Mouse (Mus musculus) layer of hippocampus, postnatal 10 days (tissue): Measurements from ENCODE around the gene Mybphl. TPM values are rescaled to one million over a fixed set of nuclear protein-coding genes. Genes with fewer than 3 reads are reported as not detected.
A peak's percentile ranks its signal among the peaks of the same experiment; 100 is the strongest.

ENCODE experiments used
- DNase-seq, 2 experiments: peaks; one replicate each; pipeline ENCODE4 v3.0.0; 2021; ENCODE audit warnings: low spot score in 2 of 2
- total RNA-seq, 2 experiments: library from RNA; stranded (reverse); gene quantifications; 2 replicates each; pipeline ENCODE4 v1.2.3; 2021

The Mybphl gene
- total RNA-seq, 2 experiments from 2014 or later = 0.36 TPM; not detected in 1

GRCm38 (mm10) chr3:108368721-108369120, 4.0 kb downstream of the Mybphl start:
- DNase-seq = no peak

- DNase-seq = no peak
Measured at GRCm38 (mm10) chr3:108372274-108372673, 7.6 kb downstream of the Mybphl start.

- no peak for DNase-seq
Measured at GRCm38 (mm10) chr3:108372691-108373090, 8.0 kb downstream of the Mybphl start.

GRCm38 (mm10) chr3:108378875-108379663, 14.4 kb downstream of the Mybphl start:
- no peak for DNase-seq

- no peak for DNase-seq
Measured at GRCm38 (mm10) chr3:108380695-108381094, 16.0 kb downstream of the Mybphl start.

- DNase-seq = no peak
Measured at GRCm38 (mm10) chr3:108381945-108382875, 17.5 kb downstream of the Mybphl start.

GRCm38 (mm10) chr3:108383485-108384354, 19.0 kb downstream of the Mybphl start, which contains the start of gene Psrc1:
Gene Psrc1 (plus strand): TSS chr3:108383839.
- peak; percentile 82 to 87 for DNase-seq

- DNase-seq = no peak
Measured at GRCm38 (mm10) chr3:108384425-108384824, 19.7 kb downstream of the Mybphl start.

GRCm38 (mm10) chr3:108386186-108386585, 21.5 kb downstream of the Mybphl start:
- no peak for DNase-seq

- DNase-seq = peak; percentile 98 to 99
Measured at GRCm38 (mm10) chr3:108389111-108389545, 24.4 kb downstream of the Mybphl start.

GRCm38 (mm10) chr3:108392299-108392698, 27.6 kb downstream of the Mybphl start:
- DNase-seq = no peak

GRCm38 (mm10) chr3:108392793-108393192, 28.1 kb downstream of the Mybphl start:
- no peak for DNase-seq

- no peak for DNase-seq
Measured at GRCm38 (mm10) chr3:108398281-108398680, 33.6 kb downstream of the Mybphl start.

- DNase-seq = peak in 1 of 2 experiments; percentile 11
Measured at GRCm38 (mm10) chr3:108400442-108400841, 35.7 kb downstream of the Mybphl start.

- DNase-seq = peak; percentile 90
Measured at GRCm38 (mm10) chr3:108401692-108402527, 37.2 kb downstream of the Mybphl start.

GRCm38 (mm10) chr3:108402528-108402920, 37.8 kb downstream of the Mybphl start:
- no peak for DNase-seq

- DNase-seq = peak in 1 of 2 experiments; percentile 58
Measured at GRCm38 (mm10) chr3:108405536-108406305, 41.0 kb downstream of the Mybphl start.

- no peak for DNase-seq
Measured at GRCm38 (mm10) chr3:108406306-108406885, 41.7 kb downstream of the Mybphl start.

GRCm38 (mm10) chr3:108408517-108409008, 43.9 kb downstream of the Mybphl start:
- no peak for DNase-seq
